Mouse (Mus musculus): ENCODE measurements at regions not wholly inside any gene's neighbourhood (a gene's known extent, or its start where the extent isn't known, plus 50 kb on each side); places are given as distances from the start of the nearest gene placed in this dataset.

DNA sequence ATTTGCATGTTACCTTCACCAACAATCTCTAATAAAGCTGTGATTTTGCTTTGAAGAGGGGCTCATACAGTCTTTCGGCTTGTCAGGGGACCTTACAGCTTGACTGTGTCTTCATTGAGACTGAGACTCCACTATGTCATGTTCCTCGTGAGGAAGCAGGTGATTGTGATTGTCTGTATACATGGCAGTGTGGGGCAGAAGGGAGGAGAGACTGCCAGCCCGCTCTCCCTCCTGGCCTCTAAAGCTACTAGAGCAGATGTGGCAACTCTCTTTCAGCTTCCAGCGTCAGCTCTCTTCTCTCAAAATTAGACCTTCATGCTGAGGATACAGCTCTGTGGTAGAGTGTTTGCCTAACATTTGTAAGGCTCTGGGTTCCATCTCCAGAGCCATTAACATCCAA is 73.5 kb upstream of the Tmem178 start:
- TF ChIP-seq CTCF (IDR thresholded peaks at IDR 0.05; ENCODE audit: low read depth, low read length) (no peak), POLR2A (IDR thresholded peaks at IDR 0.05; ENCODE audit: insufficient read depth, low read length) (no peak), EP300 (IDR thresholded peaks at IDR 0.05; ENCODE audit: insufficient read depth, low read depth, low read length) (no peak)
